Mouse (Mus musculus): Measurements from ENCODE around the gene Ptpn14. TPM values are rescaled to one million over a fixed set of nuclear protein-coding genes. Genes with fewer than 3 reads are reported as not detected.

Gene Ptpn14
- polyA plus RNA-seq, 1 experiment: 17.8 TPM

DNA sequence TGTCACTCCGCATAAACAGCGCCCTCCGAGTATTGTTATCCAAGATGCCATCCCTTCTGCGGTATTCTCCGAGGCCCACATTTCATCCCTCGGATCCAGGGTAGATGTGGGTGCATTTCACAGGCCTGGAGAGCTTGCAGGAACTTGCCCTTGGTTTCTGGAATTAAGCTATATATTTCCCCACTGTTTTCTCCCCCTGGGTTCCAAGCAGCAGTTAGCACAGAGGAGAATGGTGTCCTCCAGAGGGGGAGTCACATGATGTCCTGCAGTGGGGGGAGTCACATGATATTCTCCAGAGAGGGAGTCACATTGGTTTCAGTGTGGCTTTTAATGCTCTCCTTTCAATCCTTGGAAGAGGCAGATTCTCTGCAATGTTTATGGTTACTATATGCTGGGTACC is 130.3 kb downstream of the Ptpn14 start:
- DNase-seq: no peak
- H3K27ac ChIP-seq (ENCODE audit: control insufficient read depth, insufficient read depth, low read length): peak overlapping the region; percentile 31; the same call in 1 of the 2 replicates
- TF ChIP-seq POLR2A (IDR thresholded peaks at IDR 0.05; ENCODE audit: control insufficient read depth, extremely low read depth, insufficient read depth, low read length, poor library complexity): no peak
- TF ChIP-seq CTCF (IDR thresholded peaks at IDR 0.05; ENCODE audit: borderline replicate concordance, control insufficient read depth, extremely low read depth, insufficient read depth, low read length, poor library complexity): no peak
- H3K4me3 ChIP-seq (ENCODE audit: control insufficient read depth, insufficient read depth, low read length): no peak overlapping the region
- peaks cover 40% of the 10 kb centered on the region for H3K4me1 ChIP-seq (replicated peaks; ENCODE audit: control insufficient read depth, insufficient read depth, low read length)
- no peaks in the 10 kb centered on the region for H3K27me3 ChIP-seq (ENCODE audit: control insufficient read depth, insufficient read depth, low read length)
- H3K36me3 ChIP-seq (ENCODE audit: control insufficient read depth, insufficient read depth, low read length): no peaks in the 10 kb centered on the region
- WGBS: 95% methylated on average over 6 of the region's 6 CpGs

- 78% methylated on average over 17 of the region's 17 CpGs for WGBS
- DNase-seq: peak; percentile 56
- Histone ChIP-seq H3K36me3 (ENCODE audit: control insufficient read depth, insufficient read depth, low read length) (no peaks in the 10 kb centered on the region), H3K27me3 (ENCODE audit: control insufficient read depth, insufficient read depth, low read length) (no peaks in the 10 kb centered on the region), H3K27ac (ENCODE audit: control insufficient read depth, insufficient read depth, low read length) (no peak overlapping the region), H3K4me3 (ENCODE audit: control insufficient read depth, insufficient read depth, low read length) (no peak overlapping the region), H3K4me1 (replicated peaks; ENCODE audit: control insufficient read depth, insufficient read depth, low read length) (peaks cover 35% of the 10 kb centered on the region)
- TF ChIP-seq POLR2A (IDR thresholded peaks at IDR 0.05; ENCODE audit: control insufficient read depth, extremely low read depth, insufficient read depth, low read length, poor library complexity) (no peak), CTCF (IDR thresholded peaks at IDR 0.05; ENCODE audit: borderline replicate concordance, control insufficient read depth, extremely low read depth, insufficient read depth, low read length, poor library complexity) (peak; percentile 51; the same call in 1 of the 2 replicates)
Measured at GRCm38 (mm10) chr1:189860112-189860941, 132.3 kb downstream of the Ptpn14 start.

- Histone ChIP-seq H3K4me1 (replicated peaks; ENCODE audit: control insufficient read depth, insufficient read depth, low read length) (peaks cover 38% of the 10 kb centered on the region), H3K4me3 (ENCODE audit: control insufficient read depth, insufficient read depth, low read length) (no peak overlapping the region), H3K27me3 (ENCODE audit: control insufficient read depth, insufficient read depth, low read length) (no peaks in the 10 kb centered on the region), H3K27ac (ENCODE audit: control insufficient read depth, insufficient read depth, low read length) (no peak overlapping the region), H3K36me3 (ENCODE audit: control insufficient read depth, insufficient read depth, low read length) (no peaks in the 10 kb centered on the region)
- 63% methylated on average over 12 of the region's 12 CpGs for WGBS
- TF ChIP-seq POLR2A (IDR thresholded peaks at IDR 0.05; ENCODE audit: control insufficient read depth, extremely low read depth, insufficient read depth, low read length, poor library complexity): no peak
- no peak for TF ChIP-seq CTCF (IDR thresholded peaks at IDR 0.05; ENCODE audit: borderline replicate concordance, control insufficient read depth, extremely low read depth, insufficient read depth, low read length, poor library complexity)
- no peak for DNase-seq
Measured at GRCm38 (mm10) chr1:189860942-189861315, 132.9 kb downstream of the Ptpn14 start.

DNA sequence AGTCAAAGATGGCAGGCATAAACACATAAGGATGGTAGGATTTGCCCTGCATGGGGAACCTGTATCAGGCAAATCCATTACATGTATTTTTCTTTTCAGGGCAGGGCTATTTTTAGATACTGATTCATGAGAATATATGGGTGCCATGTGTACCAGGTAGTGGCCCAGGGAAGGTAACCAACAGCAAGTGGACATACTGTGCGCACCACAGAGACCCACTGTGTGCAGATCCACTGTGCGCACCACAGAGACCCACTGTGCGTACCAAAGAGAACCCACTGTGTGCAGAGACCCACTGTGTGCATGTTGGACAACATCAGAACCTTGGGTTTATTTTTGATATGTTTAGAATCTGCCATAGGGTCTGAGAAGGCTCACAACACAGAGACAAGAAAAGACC is 135.7 kb downstream of the Ptpn14 start:
- Histone ChIP-seq H3K27ac (ENCODE audit: control insufficient read depth, insufficient read depth, low read length) (no peak overlapping the region), H3K4me1 (replicated peaks; ENCODE audit: control insufficient read depth, insufficient read depth, low read length) (peaks cover 43% of the 10 kb centered on the region), H3K27me3 (ENCODE audit: control insufficient read depth, insufficient read depth, low read length) (no peaks in the 10 kb centered on the region), H3K36me3 (ENCODE audit: control insufficient read depth, insufficient read depth, low read length) (no peaks in the 10 kb centered on the region), H3K4me3 (ENCODE audit: control insufficient read depth, insufficient read depth, low read length) (no peak overlapping the region)
- no peak for TF ChIP-seq CTCF (IDR thresholded peaks at IDR 0.05; ENCODE audit: borderline replicate concordance, control insufficient read depth, extremely low read depth, insufficient read depth, low read length, poor library complexity)
- TF ChIP-seq POLR2A (IDR thresholded peaks at IDR 0.05; ENCODE audit: control insufficient read depth, extremely low read depth, insufficient read depth, low read length, poor library complexity): no peak
- DNase-seq: no peak
- WGBS: 97% methylated on average over 3 of the region's 3 CpGs

GRCm38 (mm10) chr1:189864301-189864700 is 136.2 kb downstream of the Ptpn14 start:
- Histone ChIP-seq H3K27ac (ENCODE audit: control insufficient read depth, insufficient read depth, low read length) (no peak overlapping the region), H3K4me1 (replicated peaks; ENCODE audit: control insufficient read depth, insufficient read depth, low read length) (peaks cover 41% of the 10 kb centered on the region), H3K27me3 (ENCODE audit: control insufficient read depth, insufficient read depth, low read length) (no peaks in the 10 kb centered on the region), H3K36me3 (ENCODE audit: control insufficient read depth, insufficient read depth, low read length) (no peaks in the 10 kb centered on the region), H3K4me3 (ENCODE audit: control insufficient read depth, insufficient read depth, low read length) (no peak overlapping the region)
- no peak for DNase-seq
- TF ChIP-seq POLR2A (IDR thresholded peaks at IDR 0.05; ENCODE audit: control insufficient read depth, extremely low read depth, insufficient read depth, low read length, poor library complexity) (no peak), CTCF (IDR thresholded peaks at IDR 0.05; ENCODE audit: borderline replicate concordance, control insufficient read depth, extremely low read depth, insufficient read depth, low read length, poor library complexity) (no peak)
- 89% methylated on average over 9 of the region's 9 CpGs for WGBS

GRCm38 (mm10) chr1:189864846-189865560 is 136.9 kb downstream of the Ptpn14 start:
- 79% methylated on average over 15 of the region's 15 CpGs for WGBS
- 0 out of 2 replicates have a peak overlapping the region, but pooled peaks have one; percentile 92 for H3K27ac ChIP-seq (ENCODE audit: control insufficient read depth, insufficient read depth, low read length)
- TF ChIP-seq CTCF (IDR thresholded peaks at IDR 0.05; ENCODE audit: borderline replicate concordance, control insufficient read depth, extremely low read depth, insufficient read depth, low read length, poor library complexity): no peak
- TF ChIP-seq POLR2A (IDR thresholded peaks at IDR 0.05; ENCODE audit: control insufficient read depth, extremely low read depth, insufficient read depth, low read length, poor library complexity): no peak
- H3K36me3 ChIP-seq (ENCODE audit: control insufficient read depth, insufficient read depth, low read length): no peaks in the 10 kb centered on the region
- H3K27me3 ChIP-seq (ENCODE audit: control insufficient read depth, insufficient read depth, low read length): no peaks in the 10 kb centered on the region
- H3K4me1 ChIP-seq (replicated peaks; ENCODE audit: control insufficient read depth, insufficient read depth, low read length): peaks cover 37% of the 10 kb centered on the region
- H3K4me3 ChIP-seq (ENCODE audit: control insufficient read depth, insufficient read depth, low read length): no peak overlapping the region
- no peak for DNase-seq

Measured in thymus, adult 2 months (tissue).